Mouse (Mus musculus): ENCODE data around the gene Fgf16.

The Fgf16 gene

GRCm38 (mm10) chrX:105764162-105765004, at the start of gene Fgf16:
TSS of gene Fgf16 (plus strand) at chrX:105764279.
- no peak for DNase-seq

GRCm38 (mm10) chrX:105714740-105715139, 49.3 kb upstream of the Fgf16 start:
- no peak for DNase-seq

DNA sequence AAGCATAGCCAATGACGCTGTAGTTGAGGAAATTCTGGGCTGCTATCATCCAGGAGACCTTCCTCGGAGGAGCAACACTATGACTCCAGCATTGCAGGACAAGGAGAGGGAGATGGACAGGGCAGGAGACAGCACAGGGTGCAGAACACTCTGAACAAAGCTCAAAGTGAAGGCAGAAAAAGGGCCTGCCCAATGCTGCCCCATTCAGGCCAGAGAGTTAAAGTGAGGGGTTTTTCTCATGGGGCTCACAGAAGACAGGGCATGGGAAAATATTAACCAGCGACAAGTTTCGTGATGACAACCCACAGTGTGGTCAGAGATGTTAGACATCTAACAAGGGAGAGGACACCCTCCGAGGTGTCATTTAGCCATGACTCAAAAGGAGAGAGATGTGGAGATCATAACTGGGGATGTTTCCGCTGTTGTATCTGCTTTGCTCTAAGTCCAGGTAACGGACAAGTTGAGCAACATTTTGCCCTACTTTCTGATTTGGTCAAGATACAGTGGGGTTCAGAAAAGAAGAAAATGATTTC, 48.2 kb upstream of the Fgf16 start:
- no peak for DNase-seq

GRCm38 (mm10) chrX:105718388-105718787, 45.7 kb upstream of the Fgf16 start:
- no peak for DNase-seq

- no peak for DNase-seq
Measured at GRCm38 (mm10) chrX:105718943-105719342, 45.1 kb upstream of the Fgf16 start.

GRCm38 (mm10) chrX:105724174-105724573, 39.9 kb upstream of the Fgf16 start:
- DNase-seq: no peak

- no peak for DNase-seq
Measured at GRCm38 (mm10) chrX:105762847-105763527, 1.1 kb upstream of the Fgf16 start.

GRCm38 (mm10) chrX:105763612-105764011, 467 bp upstream of the Fgf16 start:
- no peak for DNase-seq

GRCm38 (mm10) chrX:105765005-105765706, 1.1 kb downstream of the Fgf16 start:
- peak; percentile 5 for DNase-seq

GRCm38 (mm10) chrX:105766013-105766412, 1.9 kb downstream of the Fgf16 start:
- DNase-seq: no peak

DNA sequence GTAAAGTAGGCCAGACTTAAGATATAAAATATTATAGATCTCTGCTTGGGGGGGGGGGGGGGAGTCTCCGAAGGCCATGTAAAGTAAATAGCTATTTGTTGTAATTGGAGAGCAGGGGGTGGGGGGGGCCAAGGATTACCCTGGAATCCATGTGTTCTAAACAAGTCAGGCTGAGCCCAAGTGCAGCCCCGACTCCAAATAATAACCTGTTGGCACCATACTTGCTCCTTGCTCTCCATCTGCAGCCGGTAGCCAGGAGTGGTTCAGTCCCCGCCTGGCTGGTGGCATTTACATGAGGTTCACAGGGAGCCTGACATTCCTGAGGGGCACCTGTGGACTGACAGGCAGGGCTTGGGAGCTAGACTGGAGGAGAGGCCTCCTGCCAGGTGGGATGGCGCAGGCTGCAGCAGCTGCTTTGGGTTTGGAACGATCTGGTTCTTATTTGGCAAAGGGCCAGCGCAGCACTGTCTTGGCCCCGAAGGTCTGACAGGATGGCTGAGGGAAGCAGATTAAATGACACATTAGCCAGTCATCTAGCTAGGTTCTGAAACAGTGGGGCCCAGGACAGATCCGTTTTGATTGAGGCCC, 3.2 kb downstream of the Fgf16 start:
- no peak for DNase-seq

DNA sequence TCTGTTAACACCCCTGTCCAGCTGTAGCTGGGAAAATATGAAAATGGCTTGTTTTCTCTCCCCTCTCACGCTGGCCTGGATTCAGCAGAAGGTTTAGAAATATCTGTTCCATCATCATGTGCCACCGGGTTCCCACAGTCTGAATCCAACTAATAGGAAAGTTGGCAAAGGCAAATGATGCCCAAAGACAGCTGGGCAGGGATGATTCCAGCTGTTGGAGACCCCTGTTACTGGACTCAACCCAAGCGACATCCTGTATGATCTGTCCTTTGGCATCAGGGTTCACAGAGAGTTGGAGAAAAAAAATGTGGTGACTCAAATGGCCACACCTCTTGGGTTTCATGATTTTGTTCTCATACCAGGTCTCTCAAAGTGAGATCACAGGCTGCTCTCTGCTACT, 3.9 kb downstream of the Fgf16 start:
- DNase-seq: no peak

- no peak for DNase-seq
Measured at GRCm38 (mm10) chrX:105773281-105773680, 9.2 kb downstream of the Fgf16 start.

- no peak for DNase-seq
Measured at GRCm38 (mm10) chrX:105794806-105795403, 30.8 kb downstream of the Fgf16 start.

- no peak for DNase-seq
Measured at GRCm38 (mm10) chrX:105824462-105824861, 60.4 kb downstream of the Fgf16 start.

Measured in kidney, adult 18-20 months (tissue).